Mouse (Mus musculus) brain, embryonic 14.5 days (tissue): Measurements from ENCODE around the gene Crtam.

Source experiments
- CTCF ChIP-seq: fragments of 200-500 bp; IDR thresholded peaks from 2 replicates; pipeline ENCODE4 v1.5.1; 2012; ENCODE audit warnings: inconsistent platforms, mild to moderate bottlenecking, moderate library complexity, borderline replicate concordance; ENCODE audit not compliant: insufficient read depth, insufficient read length; ENCODE audit errors: extremely low read depth
- POLR2A ChIP-seq: fragments of 200-500 bp; IDR thresholded peaks from 2 replicates; pipeline ENCODE4 v1.6.1; 2012; ENCODE audit warnings: mild to moderate bottlenecking, inconsistent platforms, borderline replicate concordance; ENCODE audit not compliant: poor library complexity, insufficient read depth, insufficient read length, severe bottlenecking; ENCODE audit errors: extremely low read depth

- TF ChIP-seq CTCF = no peak
- TF ChIP-seq POLR2A = no peak
Measured at GRCm38 (mm10) chr9:40964418-40964714, 40.1 kb downstream of the Crtam start.
